Mouse (Mus musculus) cortical plate, adult 2 months (tissue): ENCODE results near the gene Atp6ap1. TPM values are rescaled to one million over a fixed set of nuclear protein-coding genes. Genes with fewer than 3 reads are reported as not detected.

Source experiments
- H3K27ac ChIP-seq: fragments of 200-500 bp; 2 replicates; pipeline ENCODE4 v1.5.1; 2012; ENCODE audit warnings: low read length, control low read depth, inconsistent platforms; ENCODE audit not compliant: insufficient read depth
- H3K4me1 ChIP-seq: fragments of 200-500 bp; 2 replicates; pipeline ENCODE4 v1.6.1; 2011; ENCODE audit warnings: low read length; ENCODE audit not compliant: control insufficient read depth, insufficient read depth
- H3K4me3 ChIP-seq: fragments of 200-500 bp; 2 replicates; pipeline ENCODE4 v1.5.1; 2011; ENCODE audit warnings: mild to moderate bottlenecking, low read length, control low read depth; ENCODE audit not compliant: insufficient read depth
- CTCF ChIP-seq: fragments of 200-500 bp; IDR thresholded peaks from 2 replicates; pipeline ENCODE4 v1.5.1; 2011; ENCODE audit warnings: mild to moderate bottlenecking, control low read depth, low read length; ENCODE audit not compliant: insufficient read depth; ENCODE audit errors: extremely low read depth
- POLR2A ChIP-seq: fragments of 200-500 bp; IDR thresholded peaks from 2 replicates; pipeline ENCODE4 v1.6.1; 2011; ENCODE audit warnings: mild to moderate bottlenecking, low read length, control low read depth; ENCODE audit not compliant: insufficient read depth; ENCODE audit errors: extremely low read depth
- polyA plus RNA-seq: library from polyadenylated mRNA; depleted of rRNA; stranded (reverse); fragments of >200 nt; gene quantifications from 2 replicates; pipeline ENCODE4 v1.2.3, GENCODE M21; 2012

Gene Atp6ap1
- polyA plus RNA-seq, 1 experiment, result 483 TPM

- H3K27ac ChIP-seq, result no peak overlapping the region
These were observed 25.9 kb upstream of the Atp6ap1 start for GRCm38 (mm10) chrX:74270902-74271551.

DNA sequence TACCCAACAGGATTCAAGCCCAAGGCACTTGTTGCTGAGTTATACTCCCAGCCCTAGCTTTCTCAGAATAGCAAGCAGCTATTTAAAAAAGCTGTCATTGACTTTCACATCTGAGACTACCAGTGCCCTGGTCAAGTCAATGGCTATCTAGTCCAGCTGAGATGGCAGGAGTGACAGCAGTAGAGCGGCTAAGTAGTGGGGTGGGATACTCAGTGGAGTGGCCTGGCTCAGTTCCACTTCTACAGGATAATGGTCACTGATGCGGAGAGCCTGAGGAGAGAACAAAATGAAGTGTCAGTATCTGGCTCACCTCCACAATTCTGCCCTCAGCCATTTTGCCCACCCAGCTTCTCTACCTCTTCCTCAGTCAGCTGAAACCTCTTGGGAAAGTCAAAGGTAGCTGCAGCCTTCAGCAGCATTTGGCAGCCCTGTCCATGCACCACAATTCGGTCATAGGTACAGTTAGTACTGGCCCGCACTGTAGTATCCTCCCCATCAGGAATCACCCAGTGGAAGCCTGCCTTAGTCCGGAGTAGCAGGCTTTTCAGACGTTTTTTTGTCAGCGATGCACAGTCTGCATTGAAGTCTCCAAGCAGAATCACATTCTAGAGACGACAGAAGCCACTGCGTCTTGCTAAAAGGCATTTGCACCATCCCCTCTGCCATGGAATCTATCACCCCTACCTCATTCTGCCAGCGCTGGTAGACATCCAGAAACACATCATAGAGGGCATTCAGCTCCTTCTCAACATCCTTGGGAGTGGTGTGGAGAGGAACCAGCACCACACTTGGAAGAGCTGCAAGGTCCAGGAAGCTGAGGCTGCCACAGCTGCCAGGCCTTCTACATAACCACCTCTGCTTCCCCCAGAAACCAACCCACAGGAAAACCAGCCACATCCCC, 23.2 kb upstream of the Atp6ap1 start:
- H3K4me3 ChIP-seq, result no peak overlapping the region
- no peak overlapping the region for H3K27ac ChIP-seq
- TF ChIP-seq POLR2A (no peak), CTCF (no peak)
- 0 out of 2 replicates have a peak, but pooled peaks cover 2% of the 10 kb centered on the region for H3K4me1 ChIP-seq

More at GRCm38 (mm10) chrX:74270902-74271551, 25.9 kb upstream of the Atp6ap1 start:
- H3K4me1 ChIP-seq, result 0 out of 2 replicates have a peak, but pooled peaks cover 2% of the 10 kb centered on the region
- TF ChIP-seq CTCF (no peak), POLR2A (no peak)
- peak overlapping the region; percentile 48 for H3K4me3 ChIP-seq

DNA sequence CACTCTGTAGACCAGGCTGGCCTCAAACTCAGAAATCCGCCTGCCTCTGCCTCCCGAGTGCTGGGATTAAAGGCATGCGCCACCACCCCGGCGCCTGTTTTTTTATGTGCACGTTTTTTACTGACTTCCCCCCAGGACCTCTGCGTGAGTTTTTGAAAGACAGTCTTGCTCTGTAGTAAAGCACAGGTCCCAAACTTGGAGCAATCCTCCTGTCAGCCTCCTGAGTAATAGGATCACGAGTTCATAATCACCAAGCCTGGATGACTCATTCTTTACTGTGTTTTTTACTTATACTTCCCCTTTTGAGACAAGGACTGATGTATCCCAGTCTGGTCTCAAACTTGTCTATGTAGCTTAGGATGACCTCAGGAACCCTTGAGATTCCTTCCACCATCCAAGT, 19.0 kb upstream of the Atp6ap1 start:
- Histone ChIP-seq H3K4me1 (no peaks in the 10 kb centered on the region), H3K27ac (no peak overlapping the region), H3K4me3 (no peak overlapping the region)
- TF ChIP-seq POLR2A (no peak), CTCF (no peak)

- Histone ChIP-seq H3K27ac (no peak overlapping the region), H3K4me3 (peak overlapping the region; percentile 95), H3K4me1 (no peaks in the 10 kb centered on the region)
- TF ChIP-seq CTCF (no peak), POLR2A (no peak)
These were observed 15.7 kb upstream of the Atp6ap1 start for GRCm38 (mm10) chrX:74281041-74281731.

DNA sequence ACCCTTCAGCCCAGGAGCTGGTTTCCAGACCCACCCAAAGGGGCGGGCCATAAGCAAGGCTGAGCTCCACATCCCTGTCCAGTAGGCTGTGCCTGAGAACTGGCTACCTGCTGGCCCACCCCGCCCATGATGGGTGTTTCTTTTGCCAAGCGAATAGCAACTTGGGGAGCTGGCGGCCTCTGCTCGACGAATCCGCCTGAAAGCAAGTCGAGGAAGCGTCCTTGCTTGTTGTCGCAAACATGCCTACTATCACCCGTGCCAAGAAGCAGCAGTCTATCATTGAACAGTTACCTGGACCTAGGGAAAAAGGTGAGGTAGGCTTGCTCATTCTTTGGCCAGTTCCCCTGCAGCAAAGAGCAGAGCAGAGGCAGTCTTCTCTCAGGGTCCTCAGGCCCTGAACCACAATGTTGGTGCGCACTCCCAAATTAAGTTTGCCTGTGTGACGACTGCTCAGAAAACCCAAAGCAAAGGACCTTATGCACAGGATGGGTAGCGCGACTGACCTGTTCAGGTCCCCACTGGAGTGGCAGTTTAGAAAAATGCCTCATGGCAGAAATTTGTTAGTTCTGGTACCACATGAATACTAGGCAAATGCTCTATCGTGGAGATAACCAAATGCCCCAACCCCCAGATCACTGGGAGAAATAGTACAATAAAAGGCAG, 15.0 kb upstream of the Atp6ap1 start, which contains the start of the genes Taz and Dnase1l1:
Taz (plus strand) TSS at position 181 of the 663 bp plus-strand sequence.
Dnase1l1 (minus strand) TSS at position 606 of the 663 bp plus-strand sequence.
- peak within 1 kb of the TSS; percentile 38; the same call in 1 of the 2 replicates for H3K27ac ChIP-seq
- H3K4me3 ChIP-seq, result peak within 1 kb of the TSS; percentile 95
- no peaks in the 10 kb centered on the region for H3K4me1 ChIP-seq
- TF ChIP-seq CTCF (no peak), POLR2A (no peak)

- Histone ChIP-seq H3K27ac (peak overlapping the region; percentile 38; the same call in 1 of the 2 replicates), H3K4me1 (no peaks in the 10 kb centered on the region), H3K4me3 (peak overlapping the region; percentile 95)
- TF ChIP-seq CTCF, result no peak
- peak; percentile 90 for TF ChIP-seq POLR2A
These were observed 14.4 kb upstream of the Atp6ap1 start for GRCm38 (mm10) chrX:74282395-74283091.

GRCm38 (mm10) chrX:74283092-74283437, 13.8 kb upstream of the Atp6ap1 start:
- TF ChIP-seq POLR2A, result no peak
- TF ChIP-seq CTCF, result no peak
- H3K4me1 ChIP-seq, result no peaks in the 10 kb centered on the region
- peak overlapping the region; percentile 27; the same call in 1 of the 2 replicates for H3K27ac ChIP-seq
- peak overlapping the region; percentile 95 for H3K4me3 ChIP-seq

GRCm38 (mm10) chrX:74293431-74293830, 3.5 kb upstream of the Atp6ap1 start:
- no peak for TF ChIP-seq CTCF
- TF ChIP-seq POLR2A, result no peak

DNA sequence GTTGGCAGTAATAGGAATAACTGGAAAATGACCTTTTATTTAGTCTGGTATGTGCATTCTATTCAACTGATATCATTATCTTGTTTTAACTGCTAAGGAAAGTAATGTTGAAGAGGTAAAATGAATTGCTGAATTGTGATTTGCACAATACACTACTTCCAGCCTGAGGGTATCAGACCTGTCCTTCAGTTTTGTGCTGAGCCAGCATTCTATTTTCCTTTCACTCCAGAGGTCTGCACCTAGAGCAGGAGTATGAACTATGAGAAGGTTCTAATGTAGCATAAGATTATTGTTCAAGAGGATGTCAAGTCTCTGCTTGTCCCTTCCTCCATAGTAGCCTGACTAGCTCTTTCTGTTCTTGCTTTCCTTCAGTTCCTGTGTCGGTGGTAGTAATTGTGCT, 1.5 kb downstream of the Atp6ap1 start:
- Histone ChIP-seq H3K27ac (no peak overlapping the region), H3K4me3 (no peak overlapping the region), H3K4me1 (no peaks in the 10 kb centered on the region)
- no peak for TF ChIP-seq CTCF
- TF ChIP-seq POLR2A, result no peak

More at GRCm38 (mm10) chrX:74293431-74293830, 3.5 kb upstream of the Atp6ap1 start:
- Histone ChIP-seq H3K4me3 (no peak overlapping the region), H3K4me1 (no peaks in the 10 kb centered on the region), H3K27ac (no peak overlapping the region)
